Mouse (Mus musculus) inflammation-experienced regulatory T-cells, adult 6 months (primary cell): ENCODE measurements around the gene Ttc9b. TPM values are rescaled to one million over a fixed set of nuclear protein-coding genes. Genes with fewer than 3 reads are reported as not detected.
A peak's percentile ranks its signal among the peaks of the same experiment; 100 is the strongest.

Experiments
- ATAC-seq: one replicate; pipeline ENCODE4 v1.8.0; 2017
- polyA plus RNA-seq, 3 experiments: library from polyadenylated mRNA; unstranded; fragments of 100-300 nt; shearing (Covaris generic); gene quantifications; one replicate each; pipeline ENCODE4 v1.2.1; 2017

Gene Ttc9b
- polyA plus RNA-seq, 3 experiments from 2014 or later, result not detected

DNA sequence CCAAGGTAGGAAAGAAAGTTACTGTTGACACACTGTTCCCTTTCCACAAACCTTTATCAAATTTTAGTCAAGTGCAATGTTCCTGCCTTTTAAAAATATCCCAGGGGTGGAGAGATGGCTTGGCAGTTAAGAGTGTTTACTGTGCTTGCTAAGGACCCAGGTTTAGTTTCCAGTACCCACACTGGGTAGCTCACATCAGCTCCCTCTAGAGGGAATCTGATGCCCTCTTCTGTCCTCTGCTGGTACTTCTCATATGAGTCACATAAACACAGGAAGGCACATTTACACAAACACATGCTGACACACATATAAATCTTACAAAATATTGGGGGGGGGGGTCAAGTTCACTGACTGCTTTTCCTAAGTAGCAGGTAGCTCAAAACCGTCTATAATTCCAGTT is 9.2 kb upstream of the Ttc9b start:
- ATAC-seq, result no peak

DNA sequence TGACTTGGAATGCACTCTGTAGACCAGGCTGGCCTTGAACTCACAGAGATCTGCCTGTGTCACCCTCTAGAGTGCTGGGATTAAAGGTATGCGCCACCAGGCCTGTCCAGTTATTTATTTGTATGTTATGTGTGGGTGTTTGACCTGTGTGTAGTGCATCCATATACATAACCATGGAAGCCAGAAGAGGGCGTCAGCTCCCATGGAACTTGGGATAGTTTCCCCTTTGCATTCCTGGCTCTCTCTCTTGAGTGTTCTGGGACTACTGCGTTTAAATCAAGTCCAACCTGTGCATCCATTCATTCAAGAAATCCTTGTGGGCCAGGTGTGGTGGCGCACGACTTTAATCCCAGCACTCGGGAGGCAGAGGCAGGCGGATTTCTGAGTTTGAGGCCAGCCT is 7.2 kb upstream of the Ttc9b start:
- no peak for ATAC-seq

DNA sequence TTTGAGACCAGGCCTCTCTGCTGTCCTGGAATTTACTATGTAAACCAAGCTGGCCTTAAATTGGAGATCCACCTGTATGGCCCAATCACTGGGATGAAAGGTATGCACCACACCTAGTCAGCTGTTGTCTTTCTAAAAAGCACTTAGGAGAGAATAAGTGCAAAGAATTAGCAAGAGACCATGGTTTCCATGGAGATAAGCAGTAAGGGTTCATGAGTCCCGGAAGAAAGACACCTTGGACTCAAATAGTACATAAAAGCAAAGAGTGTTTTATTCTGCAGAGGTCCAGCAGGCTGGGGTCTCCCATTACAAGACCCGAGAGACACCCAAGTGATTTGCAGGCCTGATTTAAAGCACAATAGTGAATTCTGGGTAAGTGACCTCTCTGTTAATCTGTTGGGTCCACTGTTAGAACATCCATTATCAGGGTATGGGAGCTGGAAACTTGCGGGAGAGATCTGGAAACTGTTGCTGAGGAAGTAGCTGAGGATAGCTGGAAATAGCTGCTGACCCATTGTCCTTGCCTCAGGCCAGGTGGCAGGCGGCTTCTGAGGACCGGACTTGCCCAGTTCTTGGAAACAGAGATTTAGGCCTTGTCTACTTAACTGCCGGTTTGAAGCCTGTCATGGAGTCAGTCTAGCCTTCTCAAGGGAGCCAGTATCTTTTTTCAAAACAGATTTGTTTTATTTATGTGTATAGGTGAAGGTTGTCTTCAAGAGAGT is 6.3 kb upstream of the Ttc9b start:
- ATAC-seq, result no peak

DNA sequence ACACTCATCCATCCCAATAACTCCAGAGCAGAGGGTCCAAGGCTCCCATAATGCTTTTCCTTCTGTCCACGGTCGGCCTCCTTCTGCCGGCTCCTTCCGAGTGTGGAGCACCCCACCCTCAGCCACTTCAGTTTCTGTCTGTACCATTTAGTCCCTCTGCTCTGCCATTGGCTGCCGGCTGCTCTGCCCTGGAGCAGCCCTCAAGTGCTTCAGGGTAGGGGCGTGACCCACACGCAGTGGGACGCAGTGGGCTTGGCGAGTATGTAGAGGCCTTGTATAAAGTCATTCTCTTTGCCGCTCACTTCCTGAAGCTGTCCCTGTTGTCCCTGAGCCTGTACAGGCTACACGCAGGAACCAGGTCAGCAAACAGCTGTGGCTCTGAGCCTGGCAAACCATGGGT is 4.0 kb upstream of the Ttc9b start:
- ATAC-seq, result no peak

DNA sequence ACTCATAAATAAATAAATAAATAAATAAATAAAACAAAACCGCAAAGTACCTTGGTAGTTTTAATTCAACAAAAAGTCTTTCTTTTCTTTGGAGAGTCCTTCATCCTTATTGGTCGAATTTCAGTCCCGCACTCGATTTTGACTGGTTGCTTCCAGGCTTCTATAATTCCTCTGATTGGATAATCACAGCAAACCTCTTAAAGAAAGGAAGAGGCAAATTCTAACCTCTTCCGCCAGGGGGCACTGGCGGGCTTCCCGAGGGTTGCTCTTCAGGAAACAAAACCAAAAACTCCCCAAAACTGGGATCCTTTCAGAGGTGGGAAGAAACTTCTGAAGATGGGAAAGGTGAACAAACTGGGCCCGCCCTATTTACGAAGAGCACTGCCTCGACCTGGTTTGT is 2.8 kb upstream of the Ttc9b start:
- peak; percentile 76 for ATAC-seq

DNA sequence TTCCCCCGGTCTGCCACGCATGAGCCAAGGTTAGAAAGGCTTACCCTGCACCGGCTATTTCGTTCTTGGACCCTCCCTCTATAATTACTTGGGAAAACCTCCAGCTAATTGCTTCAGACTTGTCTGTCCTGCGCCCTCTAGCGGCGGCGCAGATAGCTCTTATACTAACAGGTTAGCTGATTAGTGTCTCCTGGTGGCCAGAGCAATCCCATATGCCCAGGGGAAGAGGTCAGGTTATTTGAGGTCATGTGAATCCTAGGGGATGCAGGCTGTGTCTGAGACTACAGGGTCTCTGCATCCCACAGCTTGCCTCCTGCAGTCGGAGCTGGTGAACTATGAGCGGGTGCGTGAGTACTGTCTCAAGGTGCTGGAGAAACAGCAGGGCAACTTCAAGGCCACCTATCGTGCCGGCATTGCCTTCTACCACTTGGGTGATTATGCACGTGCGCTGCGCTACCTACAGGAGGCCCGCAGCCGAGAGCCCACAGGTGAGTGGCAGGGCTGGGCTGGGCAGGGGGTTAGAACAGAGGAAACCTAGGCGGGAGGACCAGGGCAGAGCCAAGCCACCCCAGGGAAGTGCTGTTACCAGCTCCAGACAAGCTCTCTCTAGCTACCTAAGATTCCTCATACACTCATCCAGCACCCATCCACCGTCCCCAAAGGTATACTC is 1.0 kb downstream of the Ttc9b start:
- ATAC-seq, result no peak

DNA sequence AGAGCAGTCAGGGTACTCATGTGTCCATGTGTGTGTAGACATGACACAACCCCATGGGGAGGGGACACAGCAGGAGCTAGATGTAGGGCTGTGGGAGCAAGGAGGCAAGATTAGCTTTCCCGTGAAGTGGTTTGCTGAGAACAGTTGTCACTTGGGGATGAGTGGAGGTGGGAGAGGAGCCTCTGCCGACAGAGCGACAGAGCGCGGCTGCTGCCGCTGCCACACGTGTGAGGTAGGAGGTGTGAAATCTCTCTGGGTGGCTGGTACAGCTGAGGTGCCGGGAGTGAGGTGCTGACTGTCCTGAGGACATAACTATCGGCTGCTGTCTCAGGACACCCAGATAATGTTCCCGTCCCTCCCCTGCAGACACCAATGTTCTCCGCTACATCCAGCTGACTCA is 1.8 kb downstream of the Ttc9b start:
- ATAC-seq, result no peak

DNA sequence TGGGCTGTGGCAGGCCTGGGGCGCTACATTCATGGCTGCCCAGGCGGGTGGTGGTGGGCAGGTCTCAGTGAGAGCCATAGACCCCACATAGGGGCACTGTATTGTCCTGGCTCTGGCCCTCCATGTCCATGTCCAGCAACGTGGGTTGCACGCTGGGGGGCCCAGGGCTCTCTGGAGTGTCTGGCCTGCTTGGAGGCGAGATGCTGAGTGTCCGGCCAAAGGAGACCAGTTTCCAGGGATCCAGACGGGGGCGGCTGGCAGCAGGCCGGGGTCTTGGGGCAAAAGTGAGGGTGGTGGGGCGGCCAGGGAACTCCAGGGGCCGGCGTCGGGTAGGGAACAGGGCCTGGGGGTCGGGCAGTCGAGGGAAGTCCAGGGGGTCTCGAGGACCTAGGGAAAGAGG is 2.9 kb downstream of the Ttc9b start:
- no peak for ATAC-seq

DNA sequence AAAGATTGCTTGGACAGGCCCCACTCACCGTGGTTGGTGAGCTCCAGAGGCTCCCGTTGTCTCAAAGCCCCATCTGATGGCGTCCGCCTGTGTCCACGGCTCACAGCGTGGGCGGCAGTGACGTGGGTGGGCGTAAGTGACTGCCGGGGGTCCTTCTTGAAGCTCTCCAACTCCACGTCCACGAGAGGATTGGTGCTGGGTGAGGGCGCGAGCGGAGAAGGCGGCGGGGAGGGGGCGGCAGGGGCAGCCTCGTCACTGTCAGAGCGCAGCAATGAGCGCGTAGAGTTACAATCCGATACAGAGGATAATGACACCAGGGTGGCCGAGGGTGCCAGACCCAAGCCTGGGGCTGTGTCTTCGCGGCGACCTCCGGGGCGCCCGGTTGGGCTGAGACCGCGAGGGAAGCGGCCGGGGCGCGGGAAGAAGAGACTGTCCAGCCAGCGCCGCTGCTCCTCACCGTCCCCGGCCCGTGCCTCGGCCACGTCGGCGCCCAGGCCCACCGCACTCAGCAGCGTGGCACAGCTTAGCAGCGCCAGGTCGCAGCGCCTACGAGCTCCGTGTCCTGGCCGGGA is 4.2 kb downstream of the Ttc9b start:
- no peak for ATAC-seq

DNA sequence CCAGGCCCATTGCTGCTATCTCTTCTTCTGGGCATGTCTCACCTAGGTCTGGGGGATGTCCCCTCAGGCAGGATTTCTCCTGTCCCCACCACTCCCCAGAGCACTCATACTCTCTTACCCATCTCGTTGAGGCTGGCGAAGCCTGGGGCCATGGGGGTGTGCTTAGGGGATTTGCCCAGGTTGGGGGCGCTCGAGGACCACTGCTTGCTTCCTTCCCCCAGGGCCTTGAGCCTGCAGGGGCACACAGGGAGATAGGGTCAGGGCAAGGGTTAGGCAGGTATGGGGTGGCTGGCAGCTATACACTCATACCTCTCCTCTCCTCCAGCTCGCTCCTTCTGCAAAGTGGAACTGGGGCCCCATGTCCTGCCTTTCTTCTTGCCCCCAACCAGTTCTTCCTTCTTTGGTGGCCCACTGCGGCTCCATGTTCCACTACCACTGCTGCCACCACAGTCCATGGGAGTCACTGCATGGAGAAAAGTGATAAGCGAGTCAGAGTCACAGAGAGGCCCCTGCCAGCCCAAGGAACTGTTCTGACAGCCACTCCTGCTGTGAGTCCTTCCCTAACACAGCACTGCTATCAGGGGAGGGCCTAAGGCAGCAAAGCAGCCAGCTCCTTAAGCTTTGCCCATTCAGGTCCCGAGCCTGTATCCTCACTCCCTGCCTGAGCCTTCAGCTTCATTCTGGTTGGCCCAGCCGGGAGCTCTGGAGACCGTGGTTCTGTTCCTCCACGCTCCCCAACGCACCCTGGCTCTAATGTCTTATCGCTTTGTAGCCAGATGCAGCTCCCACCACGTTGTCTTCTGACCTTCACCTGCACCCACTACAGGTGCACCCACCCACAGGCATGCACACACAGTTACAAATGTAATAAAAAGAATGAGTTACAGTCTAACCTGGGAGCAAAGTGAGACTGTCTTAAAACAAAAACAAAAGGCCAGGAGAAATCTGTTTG is 5.3 kb downstream of the Ttc9b start:
- ATAC-seq, result no peak

DNA sequence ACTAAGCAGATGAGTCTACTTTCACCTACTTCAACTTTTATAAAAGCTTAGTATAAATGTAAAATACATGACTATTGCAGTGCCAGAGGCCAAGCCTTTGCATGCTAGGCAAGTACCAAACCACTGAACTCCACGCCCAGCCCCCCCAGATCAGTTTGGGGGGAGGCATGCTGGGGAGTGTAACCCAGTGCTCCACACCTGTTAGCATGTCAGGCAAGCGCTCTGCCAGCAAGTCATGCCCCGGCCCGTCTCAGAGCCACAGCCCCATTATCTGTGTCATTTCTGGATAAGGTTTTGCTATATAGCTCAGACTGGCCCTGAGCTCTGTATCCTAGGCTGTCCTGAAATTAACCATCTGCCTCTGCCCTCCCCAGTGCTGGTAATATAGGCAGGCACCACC is 8.3 kb downstream of the Ttc9b start:
- ATAC-seq, result no peak

DNA sequence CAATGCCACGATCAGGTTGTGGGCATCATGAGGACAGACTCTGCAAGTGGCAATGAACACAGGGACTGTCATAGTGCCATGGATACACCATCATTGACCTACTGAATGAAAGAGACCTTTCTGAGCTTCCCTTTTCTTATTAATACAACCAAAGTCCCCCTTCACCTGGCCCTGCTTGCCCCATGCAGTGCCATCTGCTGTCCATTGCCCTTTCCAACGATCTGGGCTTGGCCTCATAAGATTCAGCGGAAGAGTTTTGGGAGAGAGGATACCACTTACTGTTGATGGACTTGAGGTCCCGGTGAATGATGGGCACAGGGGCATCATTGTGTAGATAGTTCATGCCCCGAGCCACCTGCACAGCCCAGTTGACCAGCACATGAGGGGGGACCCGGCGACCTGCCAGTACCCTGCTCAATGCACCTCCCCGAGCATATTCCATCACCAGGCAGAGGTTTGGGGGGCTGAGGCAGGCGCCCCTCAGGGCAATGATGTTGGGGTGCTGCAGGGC is 19.4 kb downstream of the Ttc9b start:
- no peak for ATAC-seq

DNA sequence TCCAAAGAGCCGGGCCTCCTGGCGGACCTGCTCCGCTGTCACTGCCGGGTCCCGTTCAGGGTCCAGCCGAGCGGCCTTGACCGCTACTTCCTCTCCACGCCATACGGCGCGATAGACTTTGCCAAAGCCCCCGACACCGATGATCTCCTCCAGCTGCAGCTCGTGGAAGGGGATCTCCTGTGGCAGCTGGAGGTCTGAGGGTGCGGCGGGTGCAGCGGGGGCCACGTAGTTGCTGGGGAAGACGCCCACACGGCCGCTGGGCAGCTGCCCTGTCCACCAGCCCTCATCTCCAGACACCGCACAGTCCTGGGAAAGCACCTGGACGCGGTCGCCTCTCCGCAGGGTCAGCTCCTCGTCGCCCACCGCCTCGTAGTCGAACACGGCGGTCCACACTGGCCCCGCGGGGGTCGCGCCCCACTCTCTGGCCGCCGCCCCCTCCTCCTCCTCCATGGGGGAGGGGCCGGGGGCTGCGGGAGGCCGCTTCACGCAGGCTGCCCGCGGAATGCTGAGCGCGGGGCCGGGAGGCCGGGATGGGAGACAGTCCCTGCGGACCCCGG is 19.9 kb downstream of the Ttc9b start:
- no peak for ATAC-seq

DNA sequence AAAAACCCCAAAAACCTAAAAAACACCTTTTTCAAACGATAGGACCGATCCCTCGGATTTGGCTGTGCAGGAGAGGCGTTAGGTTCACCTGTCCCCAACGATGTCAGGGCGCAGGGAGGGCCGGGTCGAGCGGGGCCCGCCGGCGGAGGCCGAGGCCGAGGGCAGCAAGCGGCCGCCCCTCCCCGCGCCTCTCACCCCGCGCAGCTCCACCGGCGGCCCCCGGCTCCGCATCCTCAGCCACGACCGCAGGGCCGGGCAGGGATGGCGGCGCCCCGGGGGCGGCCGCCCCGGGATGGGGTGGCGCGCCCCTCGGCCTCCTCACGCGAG is 20.4 kb downstream of the Ttc9b start:
- no peak for ATAC-seq

DNA sequence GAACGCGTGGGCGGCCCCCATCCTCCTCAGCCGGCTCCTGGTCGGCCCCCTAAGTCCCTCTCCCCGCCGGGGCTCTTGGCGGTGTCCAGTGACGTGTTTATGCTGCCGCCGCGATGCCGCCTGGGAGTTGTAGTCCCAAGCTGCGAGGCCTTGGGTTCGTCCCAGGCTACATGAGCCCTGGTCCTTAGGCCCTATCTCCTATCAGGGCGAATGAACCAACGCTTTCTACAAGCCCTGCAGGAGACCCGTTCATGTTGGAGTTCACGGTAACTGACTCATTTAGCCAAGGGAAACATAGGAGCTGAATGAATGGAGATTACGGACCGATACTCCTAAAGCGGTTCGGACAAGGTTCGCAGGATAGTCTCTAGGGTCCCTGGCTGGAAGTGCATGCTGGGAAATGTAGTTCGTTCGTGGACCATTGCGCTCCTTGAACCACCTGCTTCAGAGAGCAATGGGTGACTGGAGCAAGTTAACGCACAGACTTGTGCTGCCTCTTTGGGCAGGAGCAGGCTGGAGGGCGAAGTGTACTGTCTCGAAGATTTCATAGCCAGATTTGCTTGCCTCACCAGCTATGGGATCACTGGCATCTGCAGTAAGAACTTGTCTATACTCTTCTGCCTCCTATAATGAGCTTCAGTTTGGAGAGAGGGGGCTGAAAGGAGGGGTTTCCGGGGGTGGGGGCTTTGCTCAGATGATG is 21.0 kb downstream of the Ttc9b start, which contains the start of gene Map3k10:
TSS of gene Map3k10 (minus strand) at position 77 of the 700 bp plus-strand sequence.
- ATAC-seq, result peak; percentile 97

DNA sequence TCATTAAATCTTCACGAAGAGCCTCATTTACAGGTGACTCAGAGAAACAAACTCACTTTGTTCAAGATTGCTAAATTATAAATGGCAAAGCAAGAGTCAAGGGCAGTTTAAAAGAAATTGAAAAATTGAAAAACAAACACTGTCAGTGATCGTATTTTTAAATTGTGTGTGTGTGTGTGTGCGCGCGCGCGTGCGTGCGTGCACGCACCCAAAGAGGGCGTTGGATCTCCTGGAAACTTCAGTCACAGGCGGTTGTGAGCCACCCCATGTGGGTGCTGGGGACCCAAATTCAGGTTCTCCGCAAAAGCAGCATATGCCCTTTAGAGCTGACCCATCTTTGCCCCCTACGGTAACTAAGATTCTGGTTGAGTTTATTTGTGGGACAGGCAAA is 21.5 kb downstream of the Ttc9b start:
- no peak for ATAC-seq

DNA sequence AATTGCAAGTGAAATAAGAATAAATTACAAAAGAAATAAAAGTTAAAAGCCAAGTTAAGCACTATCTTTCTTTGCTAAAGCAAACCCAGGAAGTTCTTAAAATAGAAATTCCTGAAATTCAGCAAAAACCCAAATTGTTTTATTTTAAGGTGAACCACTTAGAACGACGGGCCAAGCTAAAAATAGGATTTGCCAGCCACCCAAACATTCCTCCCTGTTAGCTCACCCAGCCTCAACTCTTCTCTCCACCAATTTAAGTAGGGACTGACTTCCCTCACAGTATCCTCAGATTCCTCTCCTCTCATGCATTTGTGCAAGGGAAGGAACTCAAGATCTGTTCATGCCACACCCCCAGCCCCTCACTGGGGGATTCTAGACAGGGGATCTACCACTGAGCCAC is 29.5 kb downstream of the Ttc9b start:
- ATAC-seq, result no peak

DNA sequence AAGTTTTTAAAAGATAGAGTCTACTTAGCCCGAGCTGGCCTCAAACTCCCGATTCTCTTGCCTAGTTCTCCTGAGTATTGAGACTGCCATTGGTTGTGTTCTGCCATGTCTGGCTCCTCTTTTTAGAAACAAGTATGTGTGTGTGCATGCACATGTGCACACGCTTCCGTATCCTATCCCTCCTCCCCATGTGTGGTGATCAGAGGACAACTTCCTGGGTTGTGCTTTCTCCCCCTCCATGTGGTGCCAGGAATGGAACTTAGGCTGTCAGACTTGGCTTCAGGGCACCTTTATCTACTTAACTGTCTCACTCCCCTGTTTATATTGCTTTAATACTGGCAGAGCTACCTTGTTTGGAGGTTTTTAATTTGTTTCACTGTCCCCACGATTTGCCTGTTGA is 31.5 kb downstream of the Ttc9b start:
- ATAC-seq, result no peak

DNA sequence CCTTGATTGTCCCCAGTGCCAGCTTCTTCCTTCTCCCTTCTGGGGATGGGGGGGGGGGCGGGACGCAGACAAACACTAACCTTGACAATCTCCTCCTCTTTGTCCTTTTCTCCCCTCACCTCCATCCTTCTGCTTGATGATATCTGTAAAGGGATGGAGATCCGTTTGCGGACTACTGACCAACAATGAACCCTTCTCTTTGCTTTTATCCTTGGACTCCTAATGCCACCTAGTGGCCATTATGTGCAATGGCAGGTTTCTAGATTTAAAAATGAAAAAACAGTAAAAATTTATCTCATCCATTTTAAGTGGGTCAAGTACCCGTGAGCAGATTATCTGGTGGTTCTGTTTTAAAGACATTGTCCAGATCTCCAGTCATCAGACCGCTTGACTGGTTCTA is 32.0 kb downstream of the Ttc9b start:
- ATAC-seq, result no peak

DNA sequence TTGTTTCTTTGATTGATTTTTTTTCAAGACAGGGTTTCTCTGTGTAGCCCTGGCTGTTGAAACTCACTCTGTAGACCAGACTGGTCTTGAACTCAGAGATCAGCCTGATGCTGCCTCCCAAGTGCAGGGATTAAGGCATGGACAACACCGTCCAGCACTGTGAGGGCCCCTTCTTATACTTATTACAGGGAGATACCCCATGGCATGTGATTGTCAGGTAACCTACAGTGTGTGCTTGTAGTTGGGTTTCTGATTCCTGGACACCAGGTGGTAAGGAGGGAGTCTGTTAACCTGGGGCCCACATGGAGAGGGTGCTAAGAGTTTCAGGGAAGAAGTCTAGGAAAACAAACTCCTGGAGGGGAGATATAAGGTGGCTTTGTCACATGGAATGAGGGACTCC is 33.3 kb downstream of the Ttc9b start:
- no peak for ATAC-seq

DNA sequence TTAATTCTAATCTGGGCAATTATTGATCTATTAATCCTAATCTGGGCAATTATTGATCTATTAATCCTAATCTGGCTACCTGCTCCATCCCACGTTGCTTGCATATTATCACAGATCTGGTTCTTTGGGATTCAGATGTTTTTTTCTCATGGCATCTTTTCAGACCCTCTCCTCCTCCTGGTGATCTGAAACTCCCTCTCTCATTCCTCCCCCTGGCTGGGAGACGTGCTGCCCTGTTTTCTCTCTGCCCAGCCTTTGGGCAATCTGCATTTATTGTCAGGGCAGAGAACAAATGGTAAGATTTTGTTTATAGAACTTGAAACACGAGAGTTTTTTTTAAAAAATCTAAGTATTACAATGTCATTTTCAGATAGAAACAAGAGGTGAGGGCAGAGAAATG is 34.1 kb downstream of the Ttc9b start:
- ATAC-seq, result no peak

DNA sequence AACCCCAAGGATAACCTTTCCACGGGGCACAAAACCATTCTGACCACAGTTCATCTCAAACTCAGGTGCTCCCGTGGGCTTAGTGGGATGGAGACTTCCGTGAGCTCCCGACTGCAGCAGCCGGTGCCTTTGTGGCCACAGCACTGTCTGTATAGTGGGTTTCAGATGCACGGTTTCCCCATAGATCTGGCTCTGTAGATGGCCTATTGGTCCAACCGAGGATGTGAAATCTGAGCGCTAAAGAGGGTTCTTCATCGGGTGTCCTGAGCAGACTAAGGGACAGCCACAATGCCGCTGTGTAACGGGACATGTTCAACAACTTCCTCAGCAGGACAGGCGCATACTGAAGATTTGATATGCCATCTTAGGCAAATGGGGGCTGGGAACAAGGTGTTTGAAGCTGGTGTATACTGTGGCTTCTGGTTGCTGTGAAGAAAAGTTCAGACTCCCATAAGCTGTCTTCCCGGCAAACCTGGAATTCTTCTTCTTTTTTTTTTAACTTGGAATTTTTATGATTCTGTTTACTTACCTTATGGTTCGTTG is 34.6 kb downstream of the Ttc9b start:
- no peak for ATAC-seq
